Mouse (Mus musculus) small intestine, adult 2 months (tissue): ENCODE results near the gene Matn4.

ENCODE experiments used
- CTCF ChIP-seq: fragments of 200-500 bp; IDR thresholded peaks from 2 replicates; pipeline ENCODE4 v1.5.1; 2012; ENCODE audit warnings: low read depth, mild to moderate bottlenecking, control low read depth, inconsistent platforms, low read length, moderate library complexity, mixed read lengths; ENCODE audit not compliant: insufficient replicate concordance, insufficient read length; ENCODE audit errors: extremely low read depth
- POLR2A ChIP-seq: fragments of 200-500 bp; IDR thresholded peaks from 2 replicates; pipeline ENCODE4 v1.6.1; 2012; ENCODE audit warnings: low read depth, mild to moderate bottlenecking, control low read depth, inconsistent platforms, low read length, moderate library complexity

DNA sequence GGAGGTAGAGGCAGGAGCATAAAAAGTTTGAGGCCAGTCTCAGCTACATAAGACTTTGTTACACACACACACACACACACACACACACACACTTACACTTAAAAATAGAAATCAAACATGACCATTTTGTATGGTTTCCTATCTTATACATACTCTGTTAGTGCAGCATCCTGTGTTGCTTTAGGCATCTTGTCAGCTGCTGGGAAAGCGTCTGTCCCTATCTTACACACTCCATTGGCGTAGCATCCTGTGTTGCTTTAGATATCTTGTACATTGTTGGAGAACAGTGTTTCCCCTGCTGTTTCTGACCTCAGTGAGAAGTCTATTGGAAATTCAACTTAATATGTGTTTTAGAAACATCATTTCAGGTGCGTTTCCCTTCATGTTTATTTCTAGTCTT lies 52.3 kb downstream of the Matn4 start:
- no peak for TF ChIP-seq CTCF
- no peak for TF ChIP-seq POLR2A
